Mouse (Mus musculus) right cerebral cortex, postnatal 36 days (tissue): ENCODE measurements at regions not wholly inside any gene's neighbourhood (a gene's known extent, or its start where the extent isn't known, plus 50 kb on each side); places are given as distances from the start of the nearest gene placed in this dataset.

Source experiments
- DNase-seq, 2 experiments: peaks; one replicate each; pipeline ENCODE4 v3.0.0; 2022; ENCODE audit warnings: low spot score in 2 of 2, mixed read lengths in 1 of 2

GRCm38 (mm10) chr5:53381492-53382199, 84.3 kb upstream of the Rbpj start:
- peak in 1 of 2 experiments; percentile 35 for DNase-seq

GRCm38 (mm10) chr5:53384026-53384425, 81.9 kb upstream of the Rbpj start:
- no peak for DNase-seq

- no peak for DNase-seq
Observed at GRCm38 (mm10) chr5:53385513-53386148, 80.3 kb upstream of the Rbpj start.

GRCm38 (mm10) chr5:53393571-53393970, 72.4 kb upstream of the Rbpj start:
- DNase-seq: no peak

GRCm38 (mm10) chr5:53394560-53394959, 71.4 kb upstream of the Rbpj start:
- DNase-seq: no peak

GRCm38 (mm10) chr5:53398428-53399058, 67.4 kb upstream of the Rbpj start:
- no peak for DNase-seq

- DNase-seq: no peak
Observed at GRCm38 (mm10) chr5:53401093-53401492, 64.9 kb upstream of the Rbpj start.

GRCm38 (mm10) chr5:53402022-53402421, 63.9 kb upstream of the Rbpj start:
- no peak for DNase-seq

- no peak for DNase-seq
Observed at GRCm38 (mm10) chr5:53402619-53403151, 63.3 kb upstream of the Rbpj start.

GRCm38 (mm10) chr5:53405929-53406328, 60.0 kb upstream of the Rbpj start:
- no peak for DNase-seq

- DNase-seq: no peak
Observed at GRCm38 (mm10) chr5:53407646-53408045, 58.3 kb upstream of the Rbpj start.

GRCm38 (mm10) chr5:53408235-53408634, 57.7 kb upstream of the Rbpj start:
- no peak for DNase-seq

GRCm38 (mm10) chr5:53409740-53410139, 56.2 kb upstream of the Rbpj start:
- DNase-seq: no peak

GRCm38 (mm10) chr5:53412391-53413075, 53.4 kb upstream of the Rbpj start:
- no peak for DNase-seq

- DNase-seq: no peak
Observed at GRCm38 (mm10) chr5:53413677-53414076, 52.3 kb upstream of the Rbpj start.

GRCm38 (mm10) chr5:53415472-53415871, 50.5 kb upstream of the Rbpj start:
- DNase-seq: no peak
